Mouse (Mus musculus): ENCODE measurements around the gene Gabrd.

- TF ChIP-seq POLR2A (IDR thresholded peaks at IDR 0.05; ENCODE audit: borderline replicate concordance, control insufficient read depth, low read depth, low read length) (no peak), CTCF (IDR thresholded peaks at IDR 0.05; ENCODE audit: control insufficient read depth, insufficient read depth, low read length) (no peak)
These were observed 30.2 kb downstream of the Gabrd start for GRCm38 (mm10) chr4:155367739-155368138.

All from bone marrow, adult 2 months (tissue).